Mouse (Mus musculus) embryo, embryonic 10 days (tissue): Measurements from ENCODE around the gene Olfr1406.
"Not testable (repeated sequence)": the region's sequence is repeated elsewhere in the genome, so short reads cannot be mapped to it uniquely, and the experiment has no call there.

Source experiments
- DNase-seq: peaks from one replicate; pipeline ENCODE4 v3.0.0-alpha.2; 2015; ENCODE audit warnings: low spot score

Olfr1406 gene

DNA sequence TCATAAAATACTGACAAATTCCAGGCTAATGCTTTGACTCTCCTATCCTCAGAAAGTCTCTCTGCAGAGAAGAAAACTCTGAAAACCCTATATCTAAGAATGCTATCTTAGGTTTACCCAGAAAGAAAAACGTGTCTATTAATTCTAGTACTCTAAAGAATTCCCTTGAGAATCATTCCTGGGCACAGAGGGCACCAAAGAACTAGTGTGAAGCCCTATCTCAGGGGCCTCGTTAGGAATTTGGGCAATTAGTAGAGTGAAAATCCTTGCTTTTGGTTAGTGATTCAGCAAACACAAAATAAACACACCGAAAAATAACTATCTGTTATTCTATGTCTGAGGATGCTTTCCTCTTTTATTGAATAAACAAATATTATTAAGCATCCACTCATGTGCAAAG lies at the start of gene Olfr1406:
Gene Olfr1406, minus strand, starts transcription at position 101 of the 400 bp plus-strand sequence.
- DNase-seq: no peak

DNA sequence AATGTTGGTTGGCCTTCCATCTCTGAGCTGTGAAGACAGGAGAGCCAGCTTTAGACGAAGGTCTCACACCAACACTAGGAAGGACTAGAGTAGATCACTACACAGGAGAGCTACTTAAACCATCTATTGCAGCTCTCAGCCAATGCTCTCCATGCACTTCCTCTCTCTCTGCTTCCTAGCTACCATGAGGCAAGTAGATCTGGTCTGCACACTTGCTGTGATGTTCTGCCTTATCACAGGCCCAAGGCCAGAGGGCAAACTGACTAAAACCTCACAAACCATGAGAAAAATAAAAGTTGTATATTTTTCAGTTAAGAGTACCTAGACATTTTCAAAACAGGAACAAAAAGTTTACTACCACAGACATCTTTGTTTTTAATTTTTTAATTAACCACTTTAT lies 46.6 kb upstream of the Olfr1406 start:
- DNase-seq: not testable (repeated sequence)

DNA sequence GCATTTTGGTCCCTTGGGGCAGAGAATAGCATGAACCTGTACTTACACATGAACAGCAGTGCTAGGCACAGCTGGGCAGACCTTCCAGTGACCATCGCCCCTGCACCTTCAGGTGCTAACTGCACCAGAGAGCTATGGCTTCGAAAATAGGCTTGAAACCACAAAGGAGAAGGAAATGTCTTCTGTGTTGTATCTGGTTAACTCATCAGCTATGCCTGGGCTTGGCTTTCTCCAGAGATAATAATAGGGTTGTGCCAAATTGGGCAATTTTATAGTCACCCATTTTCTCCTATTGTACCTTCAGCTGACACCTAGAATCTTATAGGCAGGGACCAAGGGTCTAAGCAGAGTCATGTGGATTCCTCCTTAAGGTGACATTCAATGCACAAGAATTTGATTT lies 36.6 kb upstream of the Olfr1406 start, which contains the start of gene Fcer1a:
Gene Fcer1a, minus strand, starts transcription at position 134 of the 400 bp plus-strand sequence.
- no peak for DNase-seq

DNA sequence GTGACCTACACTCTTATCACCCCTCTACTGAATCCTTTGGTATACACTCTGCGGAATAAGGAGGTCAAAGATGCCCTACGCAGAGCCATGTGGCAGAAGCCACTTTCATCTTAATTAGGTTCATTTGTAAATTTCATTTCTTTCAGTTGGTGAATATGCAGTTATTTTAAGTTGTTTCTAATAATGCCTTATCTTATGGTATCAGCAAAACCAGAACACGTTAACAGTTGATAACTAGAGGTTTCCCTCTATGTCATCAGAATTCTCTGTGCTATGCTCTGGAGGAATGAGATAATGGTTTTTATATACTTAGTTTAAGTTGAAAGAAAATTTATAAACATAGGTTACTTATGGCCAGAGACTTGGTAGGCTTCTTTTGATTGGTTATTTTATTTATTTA lies 26.0 kb upstream of the Olfr1406 start:
- DNase-seq: no peak

DNA sequence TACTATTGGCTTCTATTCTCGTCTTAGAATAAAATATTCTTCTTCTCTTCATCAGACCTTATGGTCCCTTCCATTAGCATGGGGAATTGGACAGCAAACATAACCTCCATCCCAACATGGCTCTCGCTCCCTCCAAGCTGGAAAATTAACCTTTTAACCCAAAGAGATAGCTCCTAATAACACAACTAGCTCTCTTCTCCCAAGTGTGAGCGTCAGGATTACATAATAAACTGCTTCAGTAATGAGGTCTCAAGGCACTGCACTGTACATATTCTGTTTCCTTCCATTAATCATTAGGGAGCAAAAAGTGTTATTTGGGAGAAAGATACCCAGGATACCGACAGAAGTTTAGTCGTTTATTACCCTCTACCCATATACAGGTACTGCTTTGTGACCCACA lies 21.7 kb upstream of the Olfr1406 start, which contains the start of gene Olfr1404:
Gene Olfr1404, plus strand, starts transcription at position 301 of the 400 bp plus-strand sequence.
- no peak for DNase-seq

DNA sequence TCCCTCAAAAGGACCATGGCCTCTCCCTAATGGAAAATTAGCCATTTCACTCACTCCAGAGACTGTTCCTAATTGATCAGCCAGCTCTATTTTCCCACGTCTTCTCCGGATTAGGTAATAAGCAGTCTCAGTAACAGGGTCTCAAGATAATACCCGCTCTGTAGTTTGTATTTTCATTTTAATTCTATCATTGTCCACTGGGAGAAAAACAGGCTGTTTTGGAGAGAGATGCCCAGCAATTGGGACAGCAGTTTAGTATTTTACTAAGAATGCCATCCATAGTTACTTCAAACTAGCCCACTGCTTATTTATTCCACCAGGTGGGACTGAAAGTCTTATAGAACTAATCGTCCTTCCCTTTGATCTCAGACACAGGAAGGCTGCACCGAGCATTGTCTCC lies 7.1 kb upstream of the Olfr1406 start, which contains the start of gene Olfr218:
Gene Olfr218, plus strand, starts transcription at position 301 of the 400 bp plus-strand sequence.
- DNase-seq: no peak

DNA sequence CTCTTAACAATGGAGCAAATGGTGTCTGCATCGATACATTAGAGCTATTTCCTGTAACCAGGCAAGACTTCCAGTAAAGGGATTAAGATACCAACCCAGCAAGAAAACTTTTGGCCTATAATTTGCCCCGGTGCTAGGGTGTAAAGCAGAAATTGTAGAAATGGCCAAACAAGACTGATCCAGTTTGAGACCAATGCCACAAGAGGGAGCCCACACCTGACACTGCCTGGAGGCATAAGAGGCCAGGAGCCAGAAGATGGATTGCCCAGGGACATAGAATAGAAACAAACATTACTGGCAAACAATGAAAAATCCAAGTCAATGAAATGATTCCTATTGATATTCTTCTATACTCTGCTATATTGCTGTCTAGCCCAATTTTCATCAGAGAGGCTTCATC lies 5.9 kb upstream of the Olfr1406 start:
- no peak for DNase-seq

DNA sequence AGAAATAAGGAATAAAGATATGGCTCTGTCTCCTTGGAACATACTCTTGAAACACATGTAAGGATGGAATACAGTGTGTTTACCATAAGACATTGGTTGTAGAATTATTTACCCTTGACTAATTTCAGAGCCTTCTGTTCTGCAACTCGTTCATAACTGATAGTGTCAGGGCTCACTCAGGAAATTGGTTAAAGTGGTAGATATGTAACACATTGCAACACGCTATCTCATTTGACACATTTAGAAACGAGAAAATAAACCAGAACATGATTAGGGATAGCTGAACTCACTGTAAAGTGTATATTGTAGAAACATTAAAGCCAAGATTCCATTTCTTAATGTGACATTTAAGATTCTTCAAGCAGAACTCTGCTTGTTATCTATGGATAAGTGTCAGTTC lies 1.6 kb upstream of the Olfr1406 start:
- DNase-seq: no peak

DNA sequence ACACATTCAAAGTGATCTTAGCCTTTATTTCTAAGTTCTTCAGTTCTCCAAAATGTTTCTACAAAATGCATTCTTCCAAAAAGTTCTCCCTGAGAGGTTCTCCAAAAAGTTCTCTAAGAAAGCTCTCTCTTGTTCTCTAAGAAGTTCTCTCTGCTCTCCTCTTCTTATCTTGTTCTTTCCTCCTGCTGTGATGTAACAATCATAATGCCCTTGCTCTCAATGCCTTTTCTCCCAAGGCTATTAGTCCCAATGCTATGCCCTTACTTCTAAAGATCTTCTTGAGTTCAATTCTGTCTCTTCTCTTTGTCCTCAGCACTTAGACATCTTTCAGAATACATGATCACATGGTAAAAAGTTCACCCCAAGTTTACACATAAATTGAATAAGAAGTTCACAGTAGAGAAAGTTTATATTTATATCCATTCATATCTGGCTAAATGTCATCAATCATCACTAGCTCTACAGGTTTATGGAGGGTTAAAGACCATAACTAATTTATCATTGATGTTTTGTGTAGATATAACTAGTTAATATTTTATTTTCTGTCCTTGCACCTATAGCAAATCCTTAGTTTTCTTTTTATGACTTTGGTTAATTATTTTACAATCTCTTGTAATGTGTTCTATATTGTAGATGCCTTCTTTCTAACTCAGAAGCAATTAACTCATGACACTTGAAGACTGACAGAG lies 16.1 kb downstream of the Olfr1406 start:
- DNase-seq: no peak

DNA sequence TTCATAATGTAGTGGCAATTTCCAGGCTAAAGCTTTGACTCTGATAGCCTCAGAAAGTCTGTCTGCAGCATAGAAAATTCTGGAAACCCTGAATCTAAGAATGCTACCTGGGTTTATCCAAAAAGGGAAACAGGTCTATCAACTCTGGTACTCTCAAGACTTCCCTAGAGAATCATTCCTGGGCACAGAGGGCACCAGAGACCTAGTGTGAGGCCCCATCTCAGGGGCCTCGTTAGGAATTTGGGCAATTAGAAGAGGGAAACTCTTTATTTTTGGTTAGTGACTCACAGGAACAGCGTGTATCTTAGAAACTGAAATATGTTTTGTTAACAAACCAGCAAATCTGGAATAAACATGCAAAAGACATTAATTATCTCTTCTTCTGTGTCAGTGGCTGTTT lies 53.2 kb downstream of the Olfr1406 start, which contains the start of gene Olfr1408:
Gene Olfr1408, minus strand, starts transcription at position 101 of the 400 bp plus-strand sequence.
- DNase-seq: no peak
